Mouse (Mus musculus) ES-E14 (cell line): ENCODE data around the gene Iqgap2.

Experiments
- CHD2 ChIP-seq: IDR thresholded peaks from 2 replicates; pipeline ENCODE4 v1.6.1; 2014; ENCODE audit warnings: mild to moderate bottlenecking, low read depth, low read length, inconsistent platforms
- HCFC1 ChIP-seq: IDR thresholded peaks from 2 replicates; pipeline ENCODE4 v1.6.1; 2012; ENCODE audit warnings: low read length, inconsistent platforms, borderline replicate concordance; ENCODE audit not compliant: insufficient read depth

- no peak for TF ChIP-seq CHD2
- TF ChIP-seq HCFC1 = no peak
Observed at GRCm38 (mm10) chr13:95679491-95679941, 212.2 kb downstream of the Iqgap2 start.
